ENCODE assay signal across 12 mouse cellular contexts in genomic region chr15:21109889-21110500, GRCm38 (mm10).
A peak's percentile ranks its signal among the peaks of the same experiment; 100 is the strongest.
DNase-seq lines count a peak whose midpoint lies in the region; ATAC-seq lines count a peak whose summit lies in the region.
"Had no signal": no experiment of that assay in that cellular context is flagged by ENCODE, and none has a peak within 500 bp of the region (broad histone marks: within the 10 kb centered on the region; RNA-seq: fewer than 3 reads in every experiment).

No protein-coding gene starts in this region.

- H3K4me3 ChIP-seq in forebrain, embryonic 13.5 days = no peak overlapping the region
- H3K4me3 ChIP-seq in forebrain, embryonic 11.5 days (ENCODE audit: low read depth, low read length) = no peak overlapping the region
- H3K4me3 ChIP-seq in limb, embryonic 13.5 days = no peak overlapping the region

- no peak overlapping the region for H3K9ac ChIP-seq in forebrain, embryonic 13.5 days
- no peak overlapping the region for H3K9ac ChIP-seq in forebrain, embryonic 11.5 days (ENCODE audit: low read length)
- no peak overlapping the region for H3K9ac ChIP-seq in limb, embryonic 13.5 days

- H3K27ac ChIP-seq in forebrain, embryonic 13.5 days = no peak overlapping the region
- no peak overlapping the region for H3K27ac ChIP-seq in forebrain, embryonic 11.5 days (ENCODE audit: low read depth, low read length)
- H3K27ac ChIP-seq in limb, embryonic 13.5 days = no peak overlapping the region

- peaks cover 10% of the 10 kb centered on the region; the same call in 1 of the 2 replicates for H3K4me1 ChIP-seq in forebrain, embryonic 13.5 days
- H3K4me1 ChIP-seq in forebrain, embryonic 11.5 days (replicated peaks; ENCODE audit: control insufficient read depth, insufficient read depth, low read length) = no peaks in the 10 kb centered on the region
- H3K4me1 ChIP-seq in limb, embryonic 13.5 days = peaks cover 20% of the 10 kb centered on the region
- H3K4me1 ChIP-seq: heart, embryonic 10.5 days had no signal

- no peak for DNase-seq in forebrain, embryonic 11.5 days (ENCODE audit: low spot score)
- peak; percentile 9 to 18 for DNase-seq in right cerebral cortex, adult 2 months (ENCODE audit: low spot score in 2 of 2)
- no peak for DNase-seq in right cerebral cortex, postnatal 14 days
- DNase-seq in retina, postnatal 1 day = peak; percentile 58
- no peak for DNase-seq in thymus, postnatal 4 days
- DNase-seq in urinary bladder, postnatal 10 days (ENCODE audit: low spot score) = no peak
- DNase-seq: B cell, adult 2 months; kidney, adult 11 months; lung, postnatal 14 days had no signal

- H3K36me3 ChIP-seq in forebrain, embryonic 13.5 days (ENCODE audit: poor library complexity, severe bottlenecking) = no peaks in the 10 kb centered on the region
- no peaks in the 10 kb centered on the region for H3K36me3 ChIP-seq in forebrain, embryonic 11.5 days (ENCODE audit: control insufficient read depth, insufficient read depth, low read length)
- no peaks in the 10 kb centered on the region for H3K36me3 ChIP-seq in limb, embryonic 13.5 days
- H3K36me3 ChIP-seq: heart, embryonic 10.5 days had no signal

- WGBS in forebrain, embryonic 13.5 days = 41% methylated on average over 4 of the region's 4 CpGs
- WGBS in forebrain, embryonic 11.5 days = 73% methylated on average over 4 of the region's 4 CpGs
- 52% methylated on average over 4 of the region's 4 CpGs for WGBS in limb, embryonic 13.5 days

- H3K27me3 ChIP-seq in forebrain, embryonic 13.5 days = no peaks in the 10 kb centered on the region
- no peaks in the 10 kb centered on the region for H3K27me3 ChIP-seq in forebrain, embryonic 11.5 days (ENCODE audit: control insufficient read depth, insufficient read depth, low read length)
- peaks cover 10% of the 10 kb centered on the region; the same call in 1 of the 2 replicates for H3K27me3 ChIP-seq in limb, embryonic 13.5 days

- ATAC-seq in forebrain, embryonic 13.5 days = peak; percentile 85
- ATAC-seq in forebrain, embryonic 11.5 days (replicated peaks; ENCODE audit: low FRiP score) = no peak
- no peak for ATAC-seq in limb, embryonic 13.5 days (ENCODE audit: low FRiP score, low read depth)

- H3K9me3 ChIP-seq in forebrain, embryonic 13.5 days (replicated peaks) = no peaks in the 10 kb centered on the region
- H3K9me3 ChIP-seq in forebrain, embryonic 11.5 days (ENCODE audit: control insufficient read depth, low read length) = no peaks in the 10 kb centered on the region
- H3K9me3 ChIP-seq in limb, embryonic 13.5 days = no peaks in the 10 kb centered on the region
- H3K9me3 ChIP-seq: heart, embryonic 10.5 days had no signal

- H3K4me2 ChIP-seq in forebrain, embryonic 13.5 days = no peak overlapping the region
- H3K4me2 ChIP-seq in forebrain, embryonic 11.5 days (ENCODE audit: low read depth, low read length, severe bottlenecking) = no peak overlapping the region
- peak overlapping the region; percentile 65 for H3K4me2 ChIP-seq in limb, embryonic 13.5 days (replicated peaks)

Comparison
In these comparisons a context has a peak if more than half of its experiments do, and no peak if none do; other contexts are left out.
1. DNase-seq: peak in right cerebral cortex, adult 2 months (2 of 2) and retina, postnatal 1 day (single experiment); none in forebrain, embryonic 11.5 days (single experiment), right cerebral cortex, postnatal 14 days (single experiment), thymus, postnatal 4 days (single experiment) and urinary bladder, postnatal 10 days (single experiment).